Mouse (Mus musculus) kidney, adult 11 months (tissue): ENCODE results near the gene Rnf26.

Source experiments
- DNase-seq: peaks from one replicate; pipeline ENCODE4 v3.0.0; 2022

Gene Rnf26

DNA sequence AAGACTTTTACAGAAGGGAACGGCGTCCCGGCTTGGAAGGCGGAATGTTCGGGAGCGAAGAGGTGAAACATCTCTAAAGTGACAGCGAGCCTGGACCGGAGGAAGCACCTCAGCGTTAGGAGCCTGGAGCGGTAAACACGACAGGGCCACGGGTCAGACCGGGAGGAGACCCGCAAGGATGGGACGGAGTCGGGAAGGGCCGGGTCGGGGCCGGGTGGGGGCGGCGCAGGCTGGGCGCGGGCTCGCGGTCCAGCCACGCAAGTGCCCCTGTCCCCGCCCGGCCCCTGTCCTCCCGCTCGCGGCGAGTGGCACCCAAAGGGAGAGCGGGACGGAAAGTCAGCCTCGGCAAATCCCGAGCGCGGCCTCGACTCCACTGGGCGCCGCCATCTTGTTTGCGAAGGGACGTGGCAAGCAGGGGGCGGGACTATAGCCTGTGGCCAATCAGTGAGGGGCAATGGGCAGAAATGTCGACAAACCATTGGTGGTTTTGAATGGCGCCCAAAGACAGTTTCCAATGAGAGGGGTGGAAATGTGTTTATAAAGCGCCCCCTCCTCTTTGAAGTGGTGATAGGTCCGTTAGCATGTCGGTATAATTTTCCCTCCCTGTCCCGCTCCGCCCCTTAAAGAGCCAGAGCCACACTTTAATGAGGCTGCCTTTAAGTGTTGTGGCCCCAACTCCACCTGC is at the start of gene Rnf26, which contains the start of gene Gm49380:
TSS of gene Rnf26 (minus strand) at position 413 of the 685 bp plus-strand sequence.
TSS of gene Gm49380 (minus strand) at position 396 of the 685 bp plus-strand sequence.
- peak; percentile 97 for DNase-seq

DNA sequence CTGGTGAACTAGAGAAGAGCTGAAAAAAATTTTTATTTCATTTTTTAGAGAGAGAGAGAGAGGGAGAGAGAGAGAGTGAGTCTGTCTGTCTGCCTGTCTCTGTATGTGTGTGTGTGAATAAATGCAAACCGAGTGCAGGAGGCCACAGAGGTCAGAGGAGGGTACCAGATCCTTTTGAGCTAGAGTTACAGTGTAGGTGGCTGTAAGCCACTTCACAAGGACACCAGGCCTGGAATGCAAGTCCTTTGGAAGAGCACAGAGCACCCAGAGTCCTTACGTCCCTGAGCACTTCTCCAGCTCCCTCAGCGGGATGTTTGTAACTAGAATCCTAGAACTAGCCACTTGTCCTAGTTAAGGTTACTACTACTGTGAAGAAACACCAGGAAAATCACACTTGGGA is 46.6 kb upstream of the Rnf26 start:
- no peak for DNase-seq

- DNase-seq = no peak
Measured at GRCm38 (mm10) chr9:44147290-44147689, 34.0 kb upstream of the Rnf26 start.

DNA sequence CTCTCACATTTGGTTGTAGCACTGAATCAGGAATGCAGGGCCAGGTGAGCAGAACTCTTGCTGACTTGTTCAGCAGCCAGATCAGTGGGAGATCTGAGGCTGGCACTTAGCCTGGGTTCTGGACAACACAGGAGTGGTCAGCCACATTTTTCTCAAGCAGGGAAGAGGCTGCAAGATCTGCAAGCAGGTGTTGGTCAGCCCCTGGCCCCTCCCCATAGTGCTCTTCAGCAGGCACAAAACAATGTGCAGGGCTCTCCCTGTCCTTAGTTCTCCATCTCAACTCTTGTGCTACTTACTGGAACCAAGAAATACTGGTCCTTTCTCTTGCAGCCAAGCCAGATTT is 31.4 kb upstream of the Rnf26 start:
- DNase-seq = no peak

- peak; percentile 57 for DNase-seq
Measured at GRCm38 (mm10) chr9:44144023-44144717, 30.9 kb upstream of the Rnf26 start.

GRCm38 (mm10) chr9:44143421-44143820 is 30.1 kb upstream of the Rnf26 start:
- no peak for DNase-seq

GRCm38 (mm10) chr9:44141951-44142350 is 28.6 kb upstream of the Rnf26 start:
- no peak for DNase-seq

GRCm38 (mm10) chr9:44137846-44138245 is 24.5 kb upstream of the Rnf26 start:
- no peak for DNase-seq

DNA sequence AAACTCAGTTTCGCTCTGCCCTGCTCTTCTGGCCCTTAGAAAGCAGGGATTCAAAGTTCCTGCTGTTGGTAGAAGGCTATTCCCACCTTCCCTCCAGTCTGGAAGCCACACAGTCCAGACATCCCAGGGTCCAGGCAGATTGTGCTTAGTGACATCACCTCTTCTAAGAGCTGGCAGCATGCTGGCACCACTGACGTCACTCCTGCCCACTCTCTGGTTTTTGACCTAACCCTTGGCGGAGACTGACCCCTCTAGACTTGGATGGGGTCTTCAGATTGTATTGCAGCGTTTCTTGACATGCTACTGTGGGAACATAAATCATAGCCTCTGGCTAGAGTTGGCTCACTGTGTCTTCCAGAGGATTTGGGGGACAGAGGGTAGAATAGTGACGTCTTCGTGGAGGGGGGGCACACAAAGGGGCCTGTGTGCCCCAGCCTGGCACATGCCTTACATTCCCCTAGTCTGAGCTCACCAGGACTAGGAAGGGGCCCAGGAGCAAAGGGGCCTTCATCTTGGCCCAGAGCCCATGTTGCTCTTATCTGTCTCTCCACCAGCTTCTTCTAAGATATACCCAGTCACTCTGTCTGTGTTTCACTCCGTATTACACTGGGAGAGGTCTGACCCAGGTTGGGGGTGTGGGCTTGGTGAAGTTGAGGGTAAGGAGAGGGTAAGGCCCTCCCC is 22.6 kb upstream of the Rnf26 start:
- no peak for DNase-seq

DNA sequence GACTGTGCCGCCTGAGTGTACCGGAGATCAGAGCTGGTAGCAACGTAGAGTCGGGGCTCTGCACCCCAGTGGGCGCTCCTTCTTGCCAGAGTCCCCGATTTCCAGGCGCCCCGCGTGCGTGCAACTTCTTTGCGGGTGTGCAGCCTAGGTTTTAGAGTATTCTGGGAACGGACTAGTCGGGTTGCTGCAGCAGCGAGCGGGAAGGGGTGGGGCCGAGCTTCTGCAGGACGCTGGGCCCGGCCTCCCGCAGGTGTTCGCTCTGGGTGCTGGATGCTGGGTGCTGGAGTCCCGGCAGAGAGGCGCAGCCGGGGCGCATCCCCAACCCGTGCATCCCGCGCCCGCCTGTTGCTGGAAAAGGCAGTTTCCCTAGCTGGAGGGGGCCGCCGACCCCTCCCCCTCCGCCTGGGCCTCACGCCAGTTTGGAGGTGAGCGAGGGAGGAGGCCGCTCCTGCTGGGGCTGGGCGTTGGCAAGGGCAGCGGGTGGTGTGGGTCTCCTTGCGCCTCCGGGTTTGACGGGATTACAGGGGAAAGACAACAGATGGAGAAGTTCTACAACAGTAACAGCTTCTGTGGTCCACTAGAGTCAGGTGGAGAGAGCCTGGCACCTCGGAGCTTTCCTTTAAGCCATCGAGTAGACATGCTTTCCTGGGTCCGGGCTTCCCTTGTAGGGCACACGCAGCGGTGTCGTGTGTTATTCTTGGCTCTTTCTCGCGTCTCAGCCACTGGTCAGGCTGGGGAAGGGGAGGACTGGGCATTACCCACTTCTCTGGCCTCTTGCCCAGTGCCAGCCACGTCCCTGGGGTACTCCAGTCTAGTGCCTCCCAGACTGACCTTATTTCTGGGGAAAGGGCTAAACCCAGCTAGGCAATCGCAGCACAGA is 21.8 kb upstream of the Rnf26 start:
- peak; percentile 48 for DNase-seq

GRCm38 (mm10) chr9:44134101-44134850 is 21.0 kb upstream of the Rnf26 start, which contains the start of gene Mcam:
Gene Mcam, plus strand, starts transcription at chr9:44134469.
- DNase-seq = peak; percentile 68

DNA sequence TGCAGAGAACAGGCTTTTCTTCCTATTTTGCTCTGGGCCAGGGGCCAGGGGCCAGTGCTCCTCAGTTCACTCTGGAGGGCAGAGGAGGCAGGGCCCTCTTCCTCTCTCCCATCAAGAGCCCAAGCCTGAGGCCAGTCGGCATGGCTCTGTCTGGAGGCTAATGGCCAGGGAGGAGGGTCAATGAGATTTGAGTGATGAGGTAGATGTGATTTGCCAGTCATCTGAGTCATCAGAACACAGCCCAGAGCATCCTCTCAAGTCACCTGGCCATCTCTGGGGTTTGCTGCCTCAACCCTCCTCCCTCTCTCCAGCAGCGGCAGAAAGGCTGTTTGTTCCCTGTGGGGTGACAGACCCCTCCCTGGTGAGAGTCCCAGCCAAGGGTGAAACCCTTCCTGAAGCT is 20.0 kb upstream of the Rnf26 start:
- DNase-seq = no peak

GRCm38 (mm10) chr9:44132200-44132599 is 18.9 kb upstream of the Rnf26 start:
- DNase-seq = no peak

DNA sequence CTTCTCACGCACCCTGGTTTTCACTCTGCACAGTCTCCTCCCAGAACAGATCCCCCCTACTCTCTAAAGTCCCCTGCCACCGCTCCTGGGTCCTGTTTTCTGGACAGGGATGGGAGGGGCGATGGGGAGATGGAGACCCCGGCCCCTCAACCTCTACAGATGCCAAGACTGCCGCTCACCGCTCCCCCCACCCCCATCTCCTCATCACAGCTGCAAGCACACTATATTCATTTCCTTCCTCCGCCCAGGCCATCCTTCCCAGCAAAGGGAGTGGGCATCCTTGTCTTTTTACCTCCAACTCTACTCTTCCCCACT is 17.9 kb upstream of the Rnf26 start:
- no peak for DNase-seq

DNA sequence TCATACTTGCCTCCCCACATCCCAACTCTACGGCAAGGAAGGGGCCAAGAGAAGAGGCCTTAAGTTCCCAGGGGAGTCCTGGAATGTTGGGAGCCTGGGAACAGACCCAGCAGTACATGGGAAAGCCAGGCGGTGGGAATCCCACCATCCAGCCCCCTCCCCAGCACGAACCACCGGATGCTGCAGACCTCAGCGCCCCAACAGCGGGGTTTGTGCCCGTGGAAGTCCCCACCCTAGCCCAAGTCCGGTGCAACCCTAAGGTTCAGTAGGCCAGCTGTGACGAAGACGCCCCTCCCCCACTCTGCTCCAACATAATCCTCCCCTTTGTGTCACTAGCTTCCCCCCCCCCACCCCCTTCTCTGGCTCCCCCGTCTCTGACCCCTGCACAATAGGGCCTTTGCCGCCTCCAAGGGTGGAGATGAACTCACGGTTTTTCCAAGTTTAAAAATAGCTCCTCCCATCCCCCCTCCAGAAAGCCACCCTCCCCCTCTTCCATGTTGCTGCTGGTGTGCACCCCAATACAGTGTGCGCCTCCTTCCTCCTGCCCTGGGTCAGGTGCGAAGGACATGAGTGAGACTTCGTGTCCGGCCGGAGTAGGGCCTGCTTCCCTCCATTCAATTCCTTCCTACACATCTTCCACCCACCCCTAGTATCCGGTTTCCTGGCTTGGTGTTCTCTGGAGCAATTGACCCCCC is 17.4 kb upstream of the Rnf26 start:
- DNase-seq = peak; percentile 26

DNA sequence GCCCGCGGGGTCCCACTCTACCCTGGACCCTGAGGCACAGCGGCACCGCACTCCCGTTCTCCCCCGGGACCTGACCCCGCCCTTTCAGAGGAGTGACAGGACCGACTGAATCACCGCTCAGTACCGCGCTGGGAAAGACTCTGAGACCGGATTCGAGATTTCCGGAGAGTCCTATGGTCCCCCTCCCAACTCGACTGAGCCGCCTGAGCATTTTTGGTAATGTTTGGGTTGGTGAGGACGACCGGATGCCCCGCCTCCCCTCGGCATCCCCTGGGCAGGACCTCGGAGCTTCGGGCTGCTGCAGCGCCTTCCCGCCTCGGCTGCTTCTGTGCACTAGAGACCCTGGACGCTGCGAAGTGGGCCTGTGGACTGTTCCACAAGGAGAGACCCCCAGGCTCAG is 16.7 kb upstream of the Rnf26 start:
- peak; percentile 81 for DNase-seq

- DNase-seq = no peak
Measured at GRCm38 (mm10) chr9:44129633-44130032, 16.3 kb upstream of the Rnf26 start.

DNA sequence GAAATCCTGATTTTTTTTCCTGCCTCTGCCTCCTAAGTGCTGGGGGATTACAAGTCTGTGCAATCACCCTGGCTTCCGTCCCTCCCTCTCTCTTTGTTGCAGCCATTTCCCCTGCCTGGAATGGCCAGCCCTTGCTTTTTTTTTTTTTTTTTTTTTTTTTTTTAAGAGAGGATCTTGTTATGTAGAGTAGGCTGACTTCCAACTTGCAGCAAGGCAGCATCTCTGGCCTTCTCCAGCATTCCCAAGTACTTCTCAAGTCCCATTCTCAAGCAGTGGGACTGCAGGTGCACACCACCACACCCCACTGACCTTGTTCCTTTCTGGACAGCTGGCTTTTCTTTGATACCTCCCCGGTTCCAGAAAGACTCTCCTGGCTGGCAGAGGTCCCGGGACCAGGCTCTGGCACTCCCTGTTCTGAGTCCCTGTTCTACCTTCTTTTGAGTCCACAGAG is 14.1 kb upstream of the Rnf26 start:
- DNase-seq = peak; percentile 56

DNA sequence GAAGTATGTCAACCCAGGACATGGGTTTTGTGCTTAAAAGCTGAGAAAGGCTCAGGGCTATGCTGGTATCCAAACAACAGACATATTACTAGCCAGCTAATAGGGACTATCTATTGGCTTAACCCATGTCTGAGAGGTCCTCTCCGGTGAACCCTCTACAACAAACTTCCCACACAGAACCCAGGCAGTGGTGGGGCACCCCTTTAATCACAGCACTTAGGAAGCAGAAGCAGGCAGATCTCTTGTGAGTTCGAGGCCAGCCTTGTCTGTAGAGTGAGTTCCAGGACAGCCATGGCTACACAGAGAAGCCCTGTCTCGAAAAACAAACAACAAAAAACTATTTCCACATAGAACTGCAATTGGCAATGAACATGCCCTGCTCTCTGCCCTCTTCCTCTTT is 13.4 kb upstream of the Rnf26 start:
- DNase-seq = no peak

DNA sequence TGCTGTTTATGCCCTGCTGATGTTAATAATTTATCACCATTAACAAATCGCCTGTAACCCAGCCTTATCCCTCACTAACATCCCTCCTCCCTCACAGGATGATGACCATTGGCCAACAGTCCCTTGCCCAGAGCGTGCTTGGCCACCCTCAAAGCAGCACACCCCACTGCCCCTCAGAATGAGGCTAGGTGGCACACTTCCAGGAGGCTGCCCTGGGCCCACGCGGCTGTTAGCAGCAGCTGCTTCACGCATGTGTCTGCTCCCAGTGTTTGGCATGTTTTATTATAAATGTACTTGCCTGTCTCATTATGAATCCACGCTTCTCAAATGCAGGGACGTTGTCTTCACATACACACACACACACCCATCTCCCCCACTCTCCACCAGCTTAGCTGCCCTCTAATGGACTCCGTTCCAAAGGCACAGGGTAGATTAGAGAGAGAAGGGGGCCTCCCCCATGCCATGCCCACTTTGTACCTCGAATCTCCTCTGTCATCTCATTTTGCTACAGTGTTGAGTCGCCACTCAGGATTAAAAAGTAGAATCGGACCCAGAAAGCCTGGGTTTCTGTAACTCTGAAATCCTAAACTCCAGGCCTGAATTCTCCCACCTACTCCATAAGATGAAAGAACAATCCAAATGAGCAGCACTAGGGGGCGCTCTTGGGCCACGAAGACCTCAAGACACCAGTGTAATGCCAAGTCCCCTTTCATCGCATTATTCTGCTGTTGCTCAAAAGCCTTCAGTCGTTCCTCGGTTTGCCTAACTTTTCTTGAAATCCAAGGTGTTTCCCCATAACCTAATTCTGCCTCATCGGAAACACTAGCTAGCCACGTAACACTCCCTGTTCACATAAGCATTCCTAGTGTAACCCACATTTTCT is 12.5 kb upstream of the Rnf26 start:
- DNase-seq = peak; percentile 83

DNA sequence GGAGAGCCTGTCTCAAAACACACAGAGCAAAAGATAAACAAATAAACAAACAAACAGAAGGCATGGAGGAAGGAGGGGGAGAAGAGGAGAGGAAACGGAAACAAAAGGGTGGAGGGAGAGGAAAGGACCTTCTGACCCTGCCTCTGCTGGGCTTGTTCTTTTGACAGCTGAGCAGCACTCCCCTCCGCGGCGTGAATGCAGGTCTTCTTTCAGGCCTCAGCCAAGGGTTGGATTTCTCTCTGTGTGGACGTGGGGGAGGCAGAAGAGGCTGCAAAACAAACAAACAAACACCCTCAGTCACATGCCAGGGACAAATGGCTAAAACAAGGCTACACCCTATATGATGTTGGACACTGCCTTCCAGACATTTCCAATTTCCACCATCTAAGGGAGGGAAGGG is 11.7 kb upstream of the Rnf26 start:
- DNase-seq = no peak
